Mouse (Mus musculus): ENCODE measurements around the gene Arhgap4.

DNA sequence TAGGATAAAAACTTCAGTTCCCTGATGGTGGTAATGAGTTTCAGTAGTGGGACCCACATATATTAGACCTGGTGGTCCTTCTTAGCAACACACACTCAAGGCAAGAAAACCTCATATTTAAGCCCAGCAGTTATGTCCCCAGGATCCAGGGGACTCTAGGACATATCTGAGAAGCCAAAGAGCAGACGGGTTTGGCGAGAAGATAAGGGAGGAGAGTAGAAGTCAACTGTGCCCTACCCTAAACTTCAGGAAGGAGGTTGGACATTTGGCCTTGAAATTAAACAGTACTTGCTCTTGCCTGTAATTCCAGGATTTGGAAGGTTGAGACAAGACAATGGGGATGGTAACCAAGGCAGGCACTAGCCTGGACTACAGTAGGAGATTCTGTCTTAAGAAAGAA is 48.1 kb upstream of the Arhgap4 start:
- no peak for TF ChIP-seq CTCF (IDR thresholded peaks at IDR 0.05; ENCODE audit: borderline replicate concordance, control insufficient read depth, extremely low read depth, insufficient read depth, low read length, poor library complexity)
- TF ChIP-seq POLR2A (IDR thresholded peaks at IDR 0.05; ENCODE audit: control insufficient read depth, extremely low read depth, insufficient read depth, low read length, poor library complexity), result no peak

All from thymus, adult 2 months (tissue).